Comparison of ENCODE assay signal across 9 mouse cellular contexts in genomic region chrX:152146150-152146549, GRCm38 (mm10). TPM values are rescaled to one million over a fixed set of nuclear protein-coding genes. Genes with fewer than 3 reads are reported as not detected.
A peak's percentile ranks its signal among the peaks of the same experiment; 100 is the strongest.
DNase-seq lines count a peak whose midpoint lies in the region; ATAC-seq and TF ChIP-seq lines count a peak whose summit lies in the region.
"Had no signal": no experiment of that assay in that cellular context is flagged by ENCODE, and none has a peak within 500 bp of the region (broad histone marks: within the 10 kb centered on the region; RNA-seq: fewer than 3 reads in every experiment).

No protein-coding gene starts in this region.

- no peak overlapping the region for H3K27ac ChIP-seq in kidney, embryonic 16.5 days (ENCODE audit: low read length)
- no peak overlapping the region for H3K27ac ChIP-seq in kidney, adult 2 months (ENCODE audit: insufficient read depth, low read depth, low read length)
- H3K27ac ChIP-seq in intestine, postnatal 0 days (ENCODE audit: low read depth, low read length), result no peak overlapping the region

- DNase-seq in kidney, adult 2 months, result no peak
- DNase-seq in cerebellum, postnatal 14 days, result peak; percentile 57 to 70
- DNase-seq in right cerebral cortex, adult 18-20 months, result peak; percentile 81
- DNase-seq in natural killer cell, adult 2 months (ENCODE audit: low spot score in 2 of 2), result no peak
- DNase-seq in kidney, adult 11 months, result no peak

- no peaks in the 10 kb centered on the region for H3K9me3 ChIP-seq in kidney, embryonic 16.5 days (ENCODE audit: low read length)
- no peaks in the 10 kb centered on the region for H3K9me3 ChIP-seq in intestine, postnatal 0 days (ENCODE audit: control insufficient read depth)

- peak overlapping the region; percentile 82; the same call in 1 of the 2 replicates for H3K4me2 ChIP-seq in kidney, embryonic 16.5 days (replicated peaks; ENCODE audit: low read depth, low read length)
- H3K4me2 ChIP-seq in intestine, postnatal 0 days (replicated peaks; ENCODE audit: low read depth), result peak overlapping the region; percentile 81; the same call in 1 of the 2 replicates

- WGBS in kidney, embryonic 16.5 days, result 27% methylated on average over 1 of the region's 1 CpGs
- WGBS in kidney, adult 2 months, result 46% methylated on average over 1 of the region's 1 CpGs
- WGBS in intestine, postnatal 0 days, result 19% methylated on average over 1 of the region's 1 CpGs

- H3K4me3 ChIP-seq in kidney, embryonic 16.5 days (ENCODE audit: low read length), result peak overlapping the region; percentile 65; the same call in 1 of the 2 replicates
- H3K4me3 ChIP-seq in kidney, adult 2 months (ENCODE audit: insufficient read depth, low read depth, low read length), result no peak overlapping the region
- no peak overlapping the region for H3K4me3 ChIP-seq in intestine, postnatal 0 days (ENCODE audit: low read depth, low read length)

- TF ChIP-seq CTCF in kidney, adult 2 months (conservative IDR thresholded peaks at IDR 0.05; ENCODE audit: insufficient read depth, insufficient read length, low read depth, low read length), result no peak
- TF ChIP-seq CTCF in intestine, postnatal 0 days (IDR thresholded peaks at IDR 0.05; ENCODE audit: low read depth), result no peak

- H3K36me3 ChIP-seq in kidney, embryonic 16.5 days (ENCODE audit: insufficient read depth, low read length), result no peaks in the 10 kb centered on the region
- H3K36me3 ChIP-seq in kidney, adult 2 months (ENCODE audit: control insufficient read depth, insufficient read depth, low read length), result no peaks in the 10 kb centered on the region
- no peaks in the 10 kb centered on the region for H3K36me3 ChIP-seq in intestine, postnatal 0 days (ENCODE audit: control insufficient read depth, insufficient read depth)

- ATAC-seq in kidney, embryonic 16.5 days (ENCODE audit: low FRiP score, low TSS enrichment), result no peak
- ATAC-seq in intestine, postnatal 0 days, result no peak
- no peak for ATAC-seq in CD4-positive, CD25-positive, alpha-beta regulatory T cell, adult 4 months
- ATAC-seq: Patski had no signal

- no peak for TF ChIP-seq POLR2A in kidney, adult 2 months (IDR thresholded peaks at IDR 0.05; ENCODE audit: low read depth, low read length)

- no peak overlapping the region for H3K9ac ChIP-seq in kidney, embryonic 16.5 days (replicated peaks; ENCODE audit: low read length)
- no peak overlapping the region for H3K9ac ChIP-seq in intestine, postnatal 0 days (ENCODE audit: low read depth, low read length)

- peaks cover 57% of the 10 kb centered on the region for H3K27me3 ChIP-seq in kidney, embryonic 16.5 days (ENCODE audit: insufficient read depth, low read length)
- H3K27me3 ChIP-seq in kidney, adult 2 months (replicated peaks; ENCODE audit: control insufficient read depth, insufficient read depth, low read length), result no peaks in the 10 kb centered on the region
- H3K27me3 ChIP-seq in intestine, postnatal 0 days (replicated peaks; ENCODE audit: control insufficient read depth, insufficient read depth, low read length), result peaks cover 5% of the 10 kb centered on the region; the same call in 1 of the 2 replicates

- peaks cover 5% of the 10 kb centered on the region; the same call in 1 of the 2 replicates for H3K4me1 ChIP-seq in kidney, embryonic 16.5 days (ENCODE audit: insufficient read depth, low read length)
- peaks cover 3% of the 10 kb centered on the region; the same call in 1 of the 2 replicates for H3K4me1 ChIP-seq in kidney, adult 2 months (ENCODE audit: control insufficient read depth, insufficient read depth, low read length)
- no peaks in the 10 kb centered on the region for H3K4me1 ChIP-seq in intestine, postnatal 0 days (replicated peaks; ENCODE audit: control insufficient read depth, insufficient read depth, low read length)

RNA-seq across cellular contexts. Expression of gene Iqsec2, which starts 2.1 kb away (rescaled TPM):
- polyA plus RNA-seq in kidney, embryonic 16.5 days (2015; fragmentation: Nextera tagmentation; extraction: Ambion mirVana), result 5.3 and 6.7 TPM in 2 replicates
- polyA plus RNA-seq in kidney, adult 2 months (2012; rRNA removed), result 80.1 and 89.8 TPM in 2 replicates
- 6.5 and 7.3 TPM in 2 replicates for polyA plus RNA-seq in intestine, postnatal 0 days (2015; fragmentation: Nextera tagmentation; extraction: Ambion mirVana)
- polyA plus RNA-seq in CD4-positive, CD25-positive, alpha-beta regulatory T cell, adult 4 months (2017; shearing (Covaris generic)), result under 1 TPM; 0.18 to 0.34 TPM

Comparison
In these comparisons a context has a peak if more than half of its experiments do, and no peak if none do; other contexts are left out.
1. DNase-seq: peak in cerebellum, postnatal 14 days (2 of 2) and right cerebral cortex, adult 18-20 months (single experiment); none in kidney, adult 2 months (single experiment), natural killer cell, adult 2 months (0 of 2) and kidney, adult 11 months (single experiment).